Mouse (Mus musculus): Measurements from ENCODE around the gene Jakmip3.

Gene Jakmip3

DNA sequence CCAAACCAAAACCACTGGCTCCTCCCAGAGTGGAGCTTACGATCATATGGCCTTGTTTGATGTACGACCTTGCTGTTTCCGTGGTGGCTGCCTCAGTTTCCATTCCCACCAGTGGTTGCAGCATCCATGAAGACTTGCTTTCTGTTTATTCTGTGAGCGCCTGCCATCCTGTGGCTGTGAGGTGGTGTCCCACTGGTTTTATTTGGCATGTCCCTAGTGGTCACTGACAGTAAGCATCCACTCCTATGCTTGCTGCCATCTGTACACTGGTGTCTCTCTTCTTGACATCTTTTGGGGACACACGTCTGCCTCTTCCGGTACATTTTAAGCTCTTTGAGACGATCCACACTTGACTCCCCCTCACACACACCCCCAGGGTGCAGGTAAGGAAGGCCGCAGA lies 7.2 kb downstream of the Jakmip3 start:
- DNase-seq (ENCODE audit: low spot score in 2 of 2), result no peak

DNA sequence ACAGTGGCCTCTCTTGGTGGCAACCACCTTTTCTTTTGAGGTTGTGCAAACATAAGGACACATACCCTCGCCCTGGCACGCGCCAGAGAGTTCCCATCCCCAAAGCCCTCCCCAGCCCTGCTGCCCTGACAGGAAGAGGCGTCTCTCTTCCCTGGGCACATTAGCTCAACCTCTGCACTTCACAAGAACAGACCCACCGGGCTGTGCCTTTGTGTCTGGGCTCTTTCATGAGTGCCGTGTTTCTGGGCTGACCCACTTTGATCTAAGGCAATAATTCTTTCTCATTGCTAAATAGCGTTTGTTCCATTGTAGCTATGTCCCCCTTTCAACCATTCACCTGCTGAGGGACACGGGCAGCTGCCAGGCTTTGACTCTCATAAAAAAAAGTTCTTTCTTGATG lies 7.8 kb downstream of the Jakmip3 start:
- no peak for DNase-seq (ENCODE audit: low spot score in 2 of 2)

DNA sequence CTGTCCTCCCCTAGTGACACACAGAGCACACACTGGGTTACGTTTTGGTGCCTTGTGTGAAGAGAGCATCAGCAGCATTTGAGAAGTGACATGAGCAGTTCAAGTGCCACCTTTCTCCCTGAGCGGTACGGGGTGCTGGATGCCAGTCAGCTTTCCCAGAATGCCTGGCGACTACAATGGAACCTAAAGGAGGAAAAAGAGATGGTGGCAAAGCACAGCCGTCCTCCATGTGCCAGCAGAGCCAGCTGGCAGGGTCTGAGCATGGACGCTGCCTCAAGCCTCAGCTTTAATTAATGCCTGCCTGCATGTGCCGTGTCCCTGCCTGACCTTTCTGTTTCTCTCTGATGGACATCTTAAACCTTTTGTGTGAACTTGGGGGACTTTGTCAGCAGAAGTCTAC lies 15.3 kb downstream of the Jakmip3 start:
- no peak for DNase-seq (ENCODE audit: low spot score in 2 of 2)

DNA sequence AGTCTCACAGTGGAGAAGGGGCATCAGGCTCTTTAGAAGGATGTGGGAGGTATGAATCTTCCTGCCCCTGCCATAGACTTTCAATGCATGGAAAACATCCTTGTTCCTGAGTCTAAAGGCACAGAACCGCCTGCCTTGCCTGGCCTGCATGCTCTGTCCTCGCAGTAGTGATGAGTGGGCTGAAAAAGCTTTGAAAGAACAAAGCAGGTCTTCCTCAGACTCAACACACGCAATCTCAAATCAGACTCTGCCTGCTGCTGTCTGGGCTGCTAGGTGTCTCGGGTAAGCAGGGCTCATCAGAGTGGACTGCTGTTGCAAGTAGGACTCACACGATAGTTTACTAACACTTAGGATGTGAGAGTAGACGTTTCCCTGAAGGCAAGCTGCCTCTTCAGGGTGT lies 16.6 kb downstream of the Jakmip3 start:
- DNase-seq (ENCODE audit: low spot score in 2 of 2), result no peak

DNA sequence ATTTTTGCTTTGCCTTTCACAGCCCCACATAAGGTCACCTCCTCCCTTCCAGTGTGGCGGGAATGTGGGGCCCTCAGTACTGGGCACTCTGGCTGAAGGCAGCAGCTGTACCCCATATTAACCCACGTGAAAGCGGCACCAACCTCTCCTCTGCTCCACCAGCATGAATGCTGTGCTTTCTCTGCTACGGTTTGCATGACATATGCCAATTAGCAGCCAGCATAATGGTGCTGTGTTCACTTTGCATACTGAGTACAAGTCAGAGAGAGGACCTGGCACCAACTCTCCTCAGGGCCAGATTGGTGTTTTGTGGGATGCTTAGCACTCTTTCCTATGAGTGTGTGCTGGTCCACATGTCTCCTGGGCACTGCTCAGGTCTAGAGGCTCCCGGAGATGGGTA lies 19.2 kb downstream of the Jakmip3 start:
- DNase-seq (ENCODE audit: low spot score in 2 of 2), result no peak

DNA sequence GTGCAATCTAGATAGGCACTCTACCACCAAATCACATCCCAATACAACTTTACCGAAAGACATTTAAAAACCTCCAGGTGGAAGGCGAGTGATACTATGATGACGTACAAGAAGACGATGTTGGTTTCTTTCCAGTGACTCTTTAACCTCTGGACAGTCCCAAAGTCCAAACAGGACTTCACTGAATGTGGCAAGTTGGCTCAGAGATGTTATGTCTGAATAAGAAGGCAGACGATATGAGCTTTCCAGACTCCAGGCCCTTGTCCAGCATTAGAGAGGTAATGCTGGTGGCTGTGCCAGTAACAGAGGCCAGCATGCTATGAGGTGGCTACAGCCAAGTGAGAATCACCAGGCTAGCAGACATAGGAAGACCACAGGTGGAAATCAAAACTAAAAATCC lies 23.2 kb downstream of the Jakmip3 start:
- DNase-seq (ENCODE audit: low spot score in 2 of 2), result no peak

DNA sequence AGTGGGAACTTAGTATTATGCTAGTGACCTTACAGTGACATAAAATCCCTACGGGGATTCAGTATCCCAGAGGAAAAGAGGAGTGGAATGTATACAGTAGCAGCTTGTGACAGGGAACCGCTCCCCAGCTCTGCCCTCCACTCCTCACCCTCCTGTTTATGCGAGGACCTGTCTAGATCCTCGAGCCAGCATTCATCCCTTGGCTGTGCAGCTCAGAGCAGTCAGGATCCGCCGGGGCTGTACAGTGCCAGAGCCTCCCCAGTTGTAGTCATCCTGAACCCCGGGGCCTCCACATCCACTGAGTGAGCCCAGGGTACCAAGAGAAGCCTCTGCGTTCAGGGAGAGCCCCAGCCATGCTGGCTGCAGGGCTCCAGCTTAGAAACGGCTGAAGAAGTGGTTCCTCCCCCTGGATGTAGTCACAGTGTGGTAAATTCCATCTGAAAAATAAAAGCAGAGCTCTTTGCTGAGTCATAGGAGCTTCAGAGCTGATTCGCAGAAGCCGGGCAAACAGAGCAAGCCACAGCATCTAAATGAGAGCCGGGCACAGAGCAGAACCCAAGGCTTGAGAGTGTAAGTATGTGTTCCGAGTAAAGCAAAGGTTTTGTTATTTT lies 27.6 kb downstream of the Jakmip3 start:
- DNase-seq (ENCODE audit: low spot score in 2 of 2), result peak; percentile 45 to 62

DNA sequence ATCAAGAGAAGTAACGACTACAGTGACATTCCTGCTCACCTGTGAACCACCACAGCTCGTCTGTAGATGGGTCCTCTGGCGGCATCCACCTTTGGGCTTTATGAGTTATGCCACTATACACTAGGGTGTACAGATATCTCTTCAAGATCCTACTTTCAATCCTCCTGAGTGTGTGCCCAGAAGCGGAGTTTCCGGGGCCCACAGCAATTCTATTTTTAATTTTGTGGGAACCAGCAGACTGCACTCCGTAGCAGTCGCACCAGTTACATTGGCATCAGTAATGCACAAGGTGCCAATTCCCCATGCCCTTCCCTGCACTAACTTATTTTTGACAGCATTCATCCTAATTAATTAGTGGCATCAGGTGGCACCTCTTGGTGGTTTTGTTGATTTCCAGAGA lies 37.0 kb downstream of the Jakmip3 start:
- no peak for DNase-seq (ENCODE audit: low spot score in 2 of 2)

DNA sequence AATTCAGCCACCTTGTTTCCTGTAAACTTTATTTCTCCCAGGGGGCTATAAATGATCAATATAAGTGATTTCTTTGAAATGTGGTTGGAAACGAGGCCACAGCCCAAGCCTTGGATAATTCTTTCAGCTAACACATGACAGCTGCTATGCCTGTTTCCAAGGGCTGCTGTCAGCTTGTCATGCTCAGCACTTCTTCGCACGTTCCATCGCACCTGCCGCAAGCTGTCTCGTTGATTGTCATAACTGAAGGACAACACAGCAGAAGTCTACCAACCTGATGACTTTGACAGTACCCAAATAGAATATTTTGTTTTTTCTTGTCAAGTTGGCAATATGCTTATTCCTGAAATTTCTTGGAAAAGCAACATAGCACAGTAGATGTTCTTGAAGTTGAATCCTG lies 44.0 kb downstream of the Jakmip3 start:
- no peak for DNase-seq (ENCODE audit: low spot score in 2 of 2)

DNA sequence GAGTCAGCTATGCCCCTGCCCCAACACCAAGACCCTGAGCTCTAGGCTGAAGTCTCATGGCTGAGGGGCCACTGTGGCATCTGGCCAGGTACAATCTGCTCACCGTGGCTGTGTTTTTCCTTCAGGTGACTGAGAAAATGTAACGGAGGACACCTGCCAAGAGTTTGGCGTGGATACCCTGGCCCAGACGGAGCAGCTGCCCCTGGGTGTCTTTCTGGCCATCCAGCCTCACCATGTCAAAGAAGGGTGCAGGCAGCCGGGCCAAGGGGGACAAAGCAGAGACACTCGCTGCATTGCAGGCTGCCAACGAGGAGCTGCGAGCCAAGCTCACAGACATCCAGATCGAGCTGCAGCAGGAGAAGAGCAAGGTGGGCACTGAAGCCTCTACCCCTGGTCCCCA lies 48.6 kb downstream of the Jakmip3 start:
- DNase-seq (ENCODE audit: low spot score in 2 of 2), result no peak

DNA sequence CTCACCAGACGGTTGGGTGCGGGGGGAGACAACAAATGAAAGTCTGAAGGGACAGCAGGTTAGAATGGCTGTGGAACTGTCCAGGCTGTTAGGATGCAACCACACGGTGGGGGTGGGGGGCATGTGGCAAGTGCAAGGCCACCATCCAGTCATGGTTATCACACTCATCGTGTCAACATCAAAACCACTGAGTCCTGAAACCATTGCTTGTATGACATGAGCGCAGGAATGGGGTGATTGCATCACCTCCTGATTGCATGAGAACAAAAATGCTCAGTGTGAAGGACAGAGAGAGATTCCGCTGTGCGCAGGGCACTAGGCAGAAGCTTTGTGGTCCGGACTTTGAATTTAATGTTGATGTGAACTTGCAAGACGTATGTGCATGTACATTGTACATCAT lies 62.2 kb downstream of the Jakmip3 start:
- DNase-seq (ENCODE audit: low spot score in 2 of 2), result no peak

DNA sequence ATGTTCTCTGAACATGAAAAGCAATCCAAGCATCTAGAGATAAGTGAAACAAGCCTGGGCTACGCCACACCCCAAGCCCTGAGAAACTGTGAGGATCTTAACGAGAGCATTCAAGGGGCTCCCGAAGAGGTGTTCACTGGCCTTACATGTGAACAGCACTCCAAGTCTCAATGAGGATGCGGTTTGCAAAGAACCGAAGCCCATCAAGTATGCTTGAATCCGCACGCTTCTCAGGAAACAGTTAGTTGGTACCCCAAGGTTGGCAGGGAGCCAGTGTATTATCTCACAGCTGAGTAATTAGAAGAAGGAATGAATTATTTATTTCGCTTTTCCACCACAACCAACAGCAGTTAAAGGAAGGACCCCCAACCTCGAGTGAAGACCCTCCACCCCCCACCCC lies 62.7 kb downstream of the Jakmip3 start:
- DNase-seq (ENCODE audit: low spot score in 2 of 2), result no peak

DNA sequence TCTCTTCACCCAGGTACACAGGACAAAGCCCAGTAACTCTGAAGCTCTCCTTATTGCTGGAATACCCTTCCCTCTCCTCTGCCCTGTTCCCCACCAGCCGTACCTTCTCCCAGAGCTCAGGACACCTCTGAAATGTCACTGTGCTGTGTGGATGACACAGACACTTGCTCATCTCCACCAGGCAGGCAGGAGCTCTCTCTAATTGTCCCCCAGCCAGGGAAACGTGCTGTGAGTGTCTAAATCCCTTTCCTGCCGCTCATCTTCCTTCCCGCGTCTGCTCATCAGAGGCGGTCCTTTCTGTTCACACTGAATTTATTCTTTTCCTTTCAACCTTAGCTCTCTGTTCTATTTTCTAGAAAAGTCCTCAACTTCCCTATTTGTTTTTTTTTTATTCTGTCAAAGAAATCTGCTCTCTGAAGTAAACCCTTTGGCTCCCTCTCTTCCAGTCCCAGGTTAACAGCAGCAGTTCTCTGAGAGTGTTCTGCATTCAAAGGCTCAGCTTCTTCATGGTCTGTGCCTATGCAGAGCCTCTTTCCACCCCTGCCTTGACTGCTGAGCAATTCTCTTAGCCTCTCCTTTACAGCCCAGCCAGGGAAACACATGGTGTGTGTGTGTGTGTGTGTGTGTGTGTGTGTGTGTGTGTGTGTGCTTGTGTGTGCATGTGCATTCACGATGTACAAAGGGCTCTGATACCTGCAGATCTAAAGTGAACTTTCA lies 69.4 kb downstream of the Jakmip3 start:
- DNase-seq (ENCODE audit: low spot score in 2 of 2), result no peak

DNA sequence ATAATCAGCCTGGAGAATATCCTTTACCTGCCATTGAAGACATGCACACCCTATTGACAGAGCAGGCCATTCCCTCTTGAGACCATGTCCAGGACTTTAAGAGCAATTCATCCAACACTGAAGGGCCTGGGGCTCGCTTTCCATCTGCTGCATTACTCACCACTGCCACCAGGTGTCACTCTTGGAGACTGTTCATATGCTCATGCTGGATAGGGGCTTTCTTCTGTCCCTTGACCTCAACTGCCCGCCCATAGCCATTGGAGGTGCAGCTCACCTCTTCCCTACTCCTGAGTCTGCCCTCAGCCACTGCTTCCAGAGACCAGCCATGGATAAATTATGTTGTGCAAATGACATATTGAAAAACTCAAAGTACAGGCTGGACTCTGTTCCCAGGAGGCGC lies 70.5 kb downstream of the Jakmip3 start:
- DNase-seq (ENCODE audit: low spot score in 2 of 2), result no peak

DNA sequence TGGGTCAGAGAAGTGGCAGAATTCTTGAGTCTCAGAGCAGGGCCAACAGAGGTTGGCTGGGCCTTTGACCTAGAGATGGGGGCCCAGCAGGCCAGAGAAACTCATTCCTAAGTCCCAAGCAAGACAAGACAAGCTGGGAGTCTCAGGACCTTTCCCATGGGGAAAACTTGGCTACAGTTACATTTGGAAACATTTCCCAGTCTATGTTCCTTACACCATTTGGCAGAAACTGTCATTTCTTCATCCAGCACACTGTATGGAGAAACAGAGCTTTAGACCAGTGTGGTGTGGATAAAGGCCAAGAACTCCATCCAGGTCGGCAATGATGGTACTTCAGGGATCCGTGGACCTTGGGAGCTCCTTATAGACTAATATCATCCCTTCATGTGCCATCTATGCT lies 71.1 kb downstream of the Jakmip3 start:
- DNase-seq (ENCODE audit: low spot score in 2 of 2), result no peak

DNA sequence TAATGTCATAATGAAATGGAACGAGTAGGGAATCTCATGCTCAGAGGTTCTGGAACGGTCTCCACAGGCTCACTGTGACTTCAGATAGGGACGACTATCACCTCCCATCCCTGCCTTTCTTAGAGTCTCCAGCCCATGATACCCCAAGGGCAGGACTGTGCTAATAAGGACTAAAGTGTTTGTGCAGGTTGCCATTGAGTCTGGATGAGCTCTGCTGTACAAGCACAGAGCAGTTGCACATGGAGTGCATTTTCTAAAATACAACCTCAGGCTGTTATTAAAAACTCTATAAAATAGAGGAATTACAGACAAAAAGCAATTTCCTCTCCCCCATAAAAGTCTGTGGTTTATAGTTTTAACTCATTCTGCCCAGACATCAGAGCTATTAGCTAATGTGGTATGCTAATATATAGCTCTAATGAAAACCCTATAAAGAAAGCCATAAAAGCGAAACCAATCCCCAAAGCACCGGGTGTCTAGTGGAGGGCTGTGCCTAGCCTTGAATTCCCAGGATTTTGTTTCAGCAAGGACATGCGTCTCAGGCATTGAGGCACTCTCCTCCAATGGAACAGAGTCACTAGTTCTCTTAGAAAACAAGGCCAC lies 72.3 kb downstream of the Jakmip3 start:
- DNase-seq (ENCODE audit: low spot score in 2 of 2), result no peak

DNA sequence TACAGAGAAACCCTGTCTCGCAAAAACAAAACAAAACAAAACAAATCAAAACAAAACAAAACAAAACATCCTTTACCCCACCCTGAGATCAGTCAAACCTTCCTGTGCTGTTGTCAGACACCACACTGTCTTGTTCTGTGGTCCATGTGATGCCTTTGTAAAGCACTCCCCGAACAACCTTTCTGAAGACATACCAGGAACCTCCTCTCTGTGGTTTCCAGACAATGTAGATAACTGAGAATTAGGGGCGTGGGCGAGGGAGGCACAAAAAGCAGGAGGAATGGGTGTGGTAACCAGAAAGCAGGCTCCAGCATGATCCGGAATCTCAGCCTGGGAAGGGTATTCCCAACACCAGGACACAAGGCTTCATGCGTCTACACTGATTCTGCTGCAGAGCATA lies 74.6 kb downstream of the Jakmip3 start:
- no peak for DNase-seq (ENCODE audit: low spot score in 2 of 2)

DNA sequence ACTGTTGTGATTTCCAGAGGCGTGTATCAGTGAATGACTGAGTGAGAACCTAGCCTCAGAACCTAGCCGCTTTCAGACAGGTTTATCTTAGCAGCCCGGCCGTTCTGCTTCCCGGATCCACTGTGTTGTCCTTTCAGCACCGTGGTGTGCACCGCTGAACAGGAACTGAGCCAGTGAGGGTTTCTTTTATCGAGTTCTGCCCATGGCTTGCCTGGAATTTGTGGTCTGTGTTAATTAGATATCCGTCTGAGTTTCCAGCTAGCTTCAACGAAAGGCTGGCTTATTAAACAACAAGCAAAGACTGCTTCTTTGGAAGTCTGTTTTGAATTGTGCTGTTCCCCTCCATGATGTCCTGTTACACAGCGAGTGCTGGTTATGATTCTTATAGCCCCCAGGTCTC lies 75.8 kb downstream of the Jakmip3 start:
- DNase-seq (ENCODE audit: low spot score in 2 of 2), result no peak

DNA sequence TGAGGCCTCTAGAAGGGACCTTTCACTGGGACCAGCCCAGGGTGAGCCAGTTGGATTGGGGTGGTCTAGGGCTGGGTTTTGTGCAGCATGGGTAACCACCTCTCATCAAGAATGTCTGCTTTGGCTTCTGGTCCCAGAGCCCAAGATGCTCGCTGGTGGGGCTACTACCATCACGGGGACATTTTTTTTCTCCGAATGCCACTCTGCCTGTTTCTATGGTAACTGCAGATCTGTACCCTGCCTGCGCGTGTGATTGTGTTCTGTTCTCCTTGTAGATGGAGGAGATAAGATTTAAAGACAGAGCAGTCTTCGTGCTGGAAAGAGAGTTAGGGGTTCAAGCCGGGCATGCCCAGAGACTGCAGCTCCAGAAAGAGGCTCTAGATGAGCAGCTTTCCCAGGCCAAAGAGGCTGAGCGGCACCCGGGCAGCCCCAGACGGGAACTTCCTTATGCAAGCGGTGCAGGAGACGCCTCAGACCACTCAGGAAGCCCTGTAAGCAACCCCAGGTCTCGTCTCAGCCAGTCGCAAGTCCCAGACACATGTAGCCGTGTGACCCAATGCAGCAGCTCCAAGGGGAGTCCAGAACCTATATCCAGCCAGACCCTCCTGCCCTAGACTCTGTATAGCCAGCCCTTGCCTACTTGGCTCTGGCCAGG lies 76.8 kb downstream of the Jakmip3 start:
- DNase-seq (ENCODE audit: low spot score in 2 of 2), result peak in 1 of 2 experiments; percentile 27

DNA sequence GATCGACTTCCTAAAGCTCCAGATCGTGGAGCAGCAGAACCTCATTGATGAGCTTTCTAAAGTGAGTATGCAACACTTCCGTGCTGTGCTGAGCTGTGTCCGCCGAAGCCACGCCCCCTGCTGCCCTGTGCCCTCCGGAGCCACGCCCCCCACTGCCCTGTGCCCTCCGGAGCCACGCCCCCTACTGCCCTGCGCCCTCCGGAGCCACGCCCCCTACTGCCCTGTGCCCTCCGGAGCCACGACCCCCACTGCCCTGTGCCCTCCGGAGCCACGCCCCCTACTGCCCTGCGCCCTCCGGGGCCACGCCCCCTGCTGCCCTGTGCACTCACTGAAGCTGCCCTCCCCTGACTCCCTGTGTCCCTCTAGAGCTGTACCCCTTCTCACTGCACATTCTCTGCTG lies 80.4 kb downstream of the Jakmip3 start:
- no peak for DNase-seq (ENCODE audit: low spot score in 2 of 2)

DNA sequence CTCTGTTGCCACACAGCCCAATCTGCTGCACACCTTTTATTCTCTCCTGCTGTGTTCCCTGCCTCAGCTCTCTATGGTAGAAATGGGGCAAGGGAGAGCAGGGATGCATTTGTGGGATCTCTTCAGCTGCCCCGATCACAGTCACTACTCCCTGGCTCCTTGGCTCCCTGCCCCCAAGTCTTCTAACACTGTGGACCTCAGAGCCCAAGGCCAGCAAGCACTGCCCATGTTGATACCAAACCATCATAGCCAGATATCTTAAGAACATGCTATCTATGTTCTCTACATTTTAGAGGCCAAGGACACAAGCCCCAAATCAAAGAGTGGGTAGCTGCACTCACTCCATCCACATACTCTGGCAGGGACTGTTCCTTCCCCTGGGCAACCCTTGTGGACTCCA lies 80.8 kb downstream of the Jakmip3 start:
- no peak for DNase-seq (ENCODE audit: low spot score in 2 of 2)

DNA sequence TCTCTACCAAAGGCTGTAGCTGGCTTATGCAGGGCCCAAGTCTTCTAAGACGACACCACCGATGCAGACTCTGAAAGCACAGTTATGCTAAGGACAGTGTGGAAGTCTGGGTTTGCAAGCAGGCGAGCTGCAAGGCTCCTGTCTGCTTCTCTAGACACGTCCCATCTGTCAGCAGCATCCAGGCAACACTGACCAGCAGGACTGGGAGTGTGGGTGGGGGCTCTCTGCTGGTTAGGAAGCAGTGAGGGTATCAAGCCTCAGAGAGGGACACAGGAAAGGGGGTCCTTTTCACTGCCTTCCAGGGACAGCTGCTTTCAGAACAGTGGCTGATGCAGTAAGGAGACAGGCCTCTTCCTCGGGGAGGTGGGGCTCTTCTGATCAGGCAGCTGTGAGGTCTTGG lies 86.6 kb downstream of the Jakmip3 start:
- no peak for DNase-seq (ENCODE audit: low spot score in 2 of 2)

DNA sequence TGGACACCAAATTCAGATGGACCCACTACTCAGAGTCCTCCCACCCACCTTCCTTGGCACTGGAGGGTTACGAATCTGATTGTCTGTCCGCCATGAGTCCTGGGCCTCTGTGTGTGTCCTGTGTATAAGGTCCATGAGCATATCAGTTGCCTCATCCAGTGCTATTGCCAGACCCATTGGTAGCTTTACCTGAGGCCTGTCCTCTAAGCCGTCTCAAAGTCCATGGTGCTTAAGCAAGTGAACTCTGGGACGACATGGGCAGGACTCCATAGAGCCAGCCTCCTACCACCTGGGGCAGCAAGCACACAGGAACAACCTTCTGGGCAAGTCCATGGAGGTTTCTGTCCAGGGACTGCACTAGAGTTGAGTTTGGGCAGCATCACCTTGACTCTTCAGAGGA lies 90.7 kb downstream of the Jakmip3 start:
- DNase-seq (ENCODE audit: low spot score in 2 of 2), result no peak

Measured in right cerebral cortex, postnatal 36 days (tissue).